Mouse (Mus musculus) cerebellum, adult 8-10 months (tissue): Measurements from ENCODE around the gene Elovl5.

Experiments
- DNase-seq: peaks from one replicate; pipeline ENCODE4 v3.0.0; 2022

Elovl5 gene

DNA sequence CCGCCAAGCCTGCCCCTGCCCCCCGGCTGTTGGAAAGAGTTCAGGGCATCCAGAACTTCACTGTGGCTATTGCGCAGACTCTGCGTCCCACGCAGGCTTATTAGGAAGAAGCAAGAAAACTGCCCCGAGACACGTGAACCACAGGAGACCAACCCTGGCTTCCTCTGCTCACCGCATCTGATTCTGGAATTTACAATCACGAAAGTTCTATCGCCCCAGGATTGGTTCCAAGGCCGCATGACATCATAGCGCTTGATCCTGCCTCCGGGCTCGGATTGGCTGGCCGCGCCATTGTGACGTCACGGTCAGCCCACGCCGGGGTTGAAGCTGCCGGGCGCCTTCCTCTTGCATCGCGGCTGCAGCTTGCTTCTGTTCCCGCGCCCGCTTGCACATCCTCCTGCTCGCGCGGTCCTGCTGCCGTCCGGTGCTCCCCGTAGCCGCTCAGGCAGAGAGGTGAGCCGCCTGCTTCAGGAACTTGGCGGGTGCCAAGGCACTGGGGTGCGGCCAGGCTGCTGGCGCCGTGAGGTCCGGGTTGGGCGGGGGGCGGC, at the start of gene Elovl5:
TSS of gene Elovl5 (plus strand) at position 291 of the 548 bp plus-strand sequence.
- DNase-seq, result peak; percentile 96

DNA sequence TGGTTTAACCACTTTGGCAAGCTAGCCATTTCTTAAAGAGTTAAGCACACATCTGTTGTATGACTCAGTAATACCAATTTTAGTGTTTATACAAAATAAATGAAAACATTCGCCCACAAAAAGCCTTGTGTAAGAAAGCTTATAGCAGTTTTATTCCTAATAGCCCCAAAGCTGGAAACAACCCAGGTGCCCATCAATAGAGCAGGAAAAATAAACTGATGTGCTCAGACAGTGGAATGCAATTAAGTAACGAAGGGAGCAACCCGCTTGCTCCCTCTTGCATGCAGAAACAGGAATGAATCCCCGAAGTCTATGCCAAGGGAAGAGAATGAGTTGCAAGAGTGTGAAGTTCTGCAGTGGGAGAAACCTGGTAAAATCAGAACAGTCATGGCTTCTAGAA, 25.7 kb upstream of the Elovl5 start:
- no peak for DNase-seq

DNA sequence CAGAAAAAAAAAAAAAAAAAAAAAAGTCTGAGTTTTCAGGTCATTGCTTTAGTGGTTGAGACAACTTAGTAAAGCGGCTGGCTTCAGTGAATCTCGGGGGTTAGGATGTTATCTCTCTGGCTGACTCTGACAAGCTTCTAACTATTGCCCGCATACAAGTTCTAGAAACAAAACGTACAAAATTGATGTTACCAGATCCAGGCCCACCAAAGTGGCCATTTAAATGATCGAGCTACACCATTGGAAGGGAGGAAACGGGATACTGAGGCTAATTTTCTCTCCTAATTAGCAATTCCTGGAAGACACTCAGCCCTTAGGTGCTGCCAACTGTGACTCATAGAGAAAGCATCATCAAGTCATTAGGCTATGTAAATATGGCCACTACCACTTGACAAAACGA, 18.6 kb upstream of the Elovl5 start:
- no peak for DNase-seq

DNA sequence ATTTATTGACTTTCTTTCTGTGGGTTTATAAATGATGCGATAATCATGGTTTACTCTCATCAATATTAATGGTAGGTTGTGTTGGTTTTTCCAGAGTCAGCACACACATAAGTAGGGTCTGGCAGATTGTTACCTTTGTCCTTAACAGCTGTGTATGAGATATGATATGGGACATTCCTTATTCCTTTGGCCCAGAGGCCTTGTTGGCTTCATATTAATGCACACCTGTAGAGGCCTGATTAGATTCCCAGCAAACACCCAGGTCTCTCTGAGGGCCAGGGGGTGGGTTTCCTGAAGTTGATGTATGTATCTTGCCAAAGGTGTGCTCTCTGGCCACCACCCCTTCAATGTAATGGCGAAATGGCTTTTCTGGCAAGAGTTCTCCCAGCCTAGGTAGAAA, 13.0 kb upstream of the Elovl5 start:
- DNase-seq, result no peak

DNA sequence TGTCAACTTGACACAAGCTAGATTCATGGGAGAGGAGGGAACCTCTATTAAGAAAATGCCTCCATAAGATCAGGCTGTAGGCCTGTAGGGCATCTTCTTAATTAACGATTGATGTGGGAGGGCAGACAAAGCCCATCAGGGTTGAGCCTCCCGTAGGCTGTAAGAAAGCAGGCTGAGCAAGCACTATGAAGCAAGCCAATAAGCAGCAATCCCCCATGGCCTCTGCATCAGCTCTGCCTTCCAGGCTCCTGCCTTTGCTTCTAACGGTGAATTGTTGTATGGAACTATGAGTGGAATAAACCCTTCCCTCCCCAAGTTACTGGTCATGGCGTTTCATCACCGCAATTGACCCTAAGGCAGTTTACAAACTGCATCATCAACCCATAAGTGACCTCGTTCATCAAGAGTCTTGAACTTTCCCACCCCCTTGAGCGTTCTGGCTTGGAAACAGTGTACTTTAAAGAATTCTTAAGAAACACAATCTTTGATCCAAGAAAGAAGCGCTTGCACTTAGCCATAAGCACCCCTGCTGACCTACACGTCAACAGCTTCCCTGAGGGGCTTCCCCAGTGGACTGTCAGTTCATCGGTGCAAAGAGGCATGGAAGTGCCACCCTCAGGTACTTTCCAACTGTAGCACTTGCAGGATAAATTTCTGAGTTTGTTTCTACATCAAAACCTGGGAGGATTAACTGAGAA, 7.4 kb upstream of the Elovl5 start:
- no peak for DNase-seq

DNA sequence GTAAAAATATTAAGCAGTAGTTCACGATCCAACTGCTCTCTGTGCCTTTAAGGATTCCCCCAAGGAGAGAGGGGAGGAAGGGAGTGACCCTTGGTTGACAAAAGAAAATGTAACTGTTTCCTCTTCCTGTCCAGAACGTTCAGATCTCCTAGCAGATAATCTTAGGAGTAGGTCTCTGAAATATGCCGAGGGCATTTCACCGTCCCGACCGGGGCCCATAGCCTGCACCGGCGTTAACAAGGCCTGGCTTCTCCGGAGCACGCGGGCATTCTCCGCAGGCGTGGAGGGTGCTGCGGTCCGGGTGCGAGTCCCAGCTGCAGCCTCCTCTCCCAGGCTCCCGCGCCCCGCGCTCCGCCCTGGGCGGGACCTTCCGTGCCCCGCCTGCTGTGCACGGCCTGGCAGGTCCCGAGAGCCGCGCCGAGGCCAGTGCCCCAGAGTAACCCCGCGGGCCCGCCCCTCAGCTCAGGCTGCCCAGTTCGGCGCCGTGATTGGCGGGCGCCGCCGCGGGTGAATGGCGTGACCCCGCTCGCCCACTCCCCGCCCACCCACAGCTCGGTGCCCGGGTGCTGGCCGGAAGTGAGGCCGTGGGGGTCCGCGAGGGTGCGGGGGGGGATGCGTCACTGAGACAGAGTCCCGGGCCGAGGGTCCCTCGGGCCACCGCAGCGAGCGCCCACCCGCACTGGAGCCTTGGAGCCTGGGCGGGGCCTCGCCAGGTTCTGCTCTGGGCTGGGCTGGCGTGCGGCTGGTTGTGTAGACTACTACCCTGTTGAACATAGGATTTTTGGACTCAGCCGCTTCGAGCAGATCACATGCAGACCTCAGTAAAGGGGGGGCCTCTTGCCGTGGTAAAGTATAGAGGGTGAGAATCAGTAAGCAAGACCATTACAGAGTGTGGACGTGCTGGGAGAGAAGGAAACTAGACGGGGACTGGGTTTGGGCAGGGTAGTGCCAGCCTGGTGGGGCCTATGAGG, 6.6 kb upstream of the Elovl5 start:
- DNase-seq, result peak; percentile 84

DNA sequence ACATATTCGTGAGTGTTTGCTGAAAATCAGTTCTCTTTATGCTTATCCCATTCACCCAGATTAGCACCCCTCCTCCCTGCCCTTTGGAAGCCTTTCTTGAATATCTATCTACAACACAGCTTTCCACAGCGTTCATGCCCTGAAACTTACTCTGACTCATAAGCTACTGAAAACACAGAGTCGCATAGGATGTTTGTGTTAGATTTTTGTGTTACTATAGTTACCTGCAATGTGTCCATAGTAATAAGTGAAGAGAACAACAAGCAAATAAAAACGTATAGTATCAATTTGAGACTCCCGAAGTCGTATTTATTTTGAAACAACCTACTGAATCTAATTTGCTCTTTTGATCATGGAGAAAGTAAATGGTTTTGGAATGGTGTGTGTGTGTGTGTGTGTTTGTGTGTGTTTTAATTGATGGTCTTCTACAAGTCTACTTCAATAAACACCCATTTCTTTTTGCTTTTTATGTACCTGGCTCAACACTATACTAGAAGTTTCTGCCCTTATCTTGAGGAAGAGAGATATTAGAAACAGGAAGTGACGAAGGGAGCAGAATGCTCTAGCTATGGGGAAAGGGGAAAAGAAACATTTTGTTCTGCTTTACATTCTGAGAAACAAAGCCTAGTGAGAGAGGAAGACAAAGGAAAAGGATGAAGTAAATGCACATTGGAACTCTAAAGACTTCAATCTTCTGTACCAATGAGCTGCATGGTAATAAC, 5.5 kb upstream of the Elovl5 start:
- no peak for DNase-seq

DNA sequence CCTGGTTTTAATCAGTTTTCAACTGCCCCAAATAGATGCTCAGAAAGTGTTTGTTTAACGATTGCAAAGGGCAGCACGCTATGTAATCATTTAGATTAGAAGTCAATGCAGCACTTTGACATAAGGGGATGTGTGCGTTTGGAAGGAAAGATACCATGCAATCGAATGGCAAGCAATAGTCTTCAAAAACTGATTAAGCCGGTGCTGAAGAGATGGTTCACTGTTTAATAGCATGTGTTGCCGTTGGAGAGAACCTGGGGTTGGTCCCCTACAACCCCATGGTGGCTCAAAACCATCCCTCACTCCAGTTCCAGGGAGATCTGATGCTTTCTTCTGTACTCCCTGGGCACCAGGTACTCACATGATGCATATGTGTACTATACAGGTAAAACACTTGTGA, 4.9 kb upstream of the Elovl5 start:
- DNase-seq, result no peak

DNA sequence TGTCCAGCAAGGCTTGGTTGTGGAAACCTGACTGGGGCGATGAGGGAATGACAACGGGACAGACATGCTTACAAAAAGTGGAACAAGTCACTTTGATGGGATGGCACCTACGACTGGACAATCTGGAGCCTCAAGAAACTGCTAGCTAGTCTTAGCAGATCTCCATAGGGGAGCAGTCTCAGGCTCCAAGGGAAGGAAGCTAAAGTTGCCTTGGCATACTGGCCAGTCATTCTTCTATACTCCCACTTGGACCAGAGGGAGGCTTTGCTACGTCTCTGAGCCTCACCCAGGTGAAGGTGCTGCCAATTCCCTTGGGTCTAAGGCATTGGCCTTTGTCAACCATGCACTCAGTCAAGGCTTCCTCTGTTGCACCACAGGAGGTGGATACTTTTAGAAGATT, 2.5 kb upstream of the Elovl5 start:
- DNase-seq, result no peak

DNA sequence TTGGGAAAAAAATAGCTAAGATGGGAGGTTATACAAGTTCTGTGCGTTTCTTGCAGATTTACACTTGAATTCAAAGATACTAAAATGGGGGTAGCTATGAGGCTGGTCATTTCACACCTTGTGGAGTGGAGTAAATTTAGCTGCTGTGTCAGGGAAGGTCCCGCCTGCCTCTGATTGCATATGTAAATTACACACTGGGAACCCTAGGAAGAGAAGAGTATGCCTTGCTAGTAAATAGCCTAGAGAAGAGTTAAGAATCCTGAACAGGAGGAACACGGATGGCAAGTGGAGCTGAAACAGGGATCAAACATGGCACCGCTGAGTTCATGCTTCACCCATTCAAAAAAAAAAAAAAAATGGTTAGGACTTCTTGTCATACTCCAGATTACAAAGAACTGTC, 1.4 kb upstream of the Elovl5 start:
- DNase-seq, result no peak

DNA sequence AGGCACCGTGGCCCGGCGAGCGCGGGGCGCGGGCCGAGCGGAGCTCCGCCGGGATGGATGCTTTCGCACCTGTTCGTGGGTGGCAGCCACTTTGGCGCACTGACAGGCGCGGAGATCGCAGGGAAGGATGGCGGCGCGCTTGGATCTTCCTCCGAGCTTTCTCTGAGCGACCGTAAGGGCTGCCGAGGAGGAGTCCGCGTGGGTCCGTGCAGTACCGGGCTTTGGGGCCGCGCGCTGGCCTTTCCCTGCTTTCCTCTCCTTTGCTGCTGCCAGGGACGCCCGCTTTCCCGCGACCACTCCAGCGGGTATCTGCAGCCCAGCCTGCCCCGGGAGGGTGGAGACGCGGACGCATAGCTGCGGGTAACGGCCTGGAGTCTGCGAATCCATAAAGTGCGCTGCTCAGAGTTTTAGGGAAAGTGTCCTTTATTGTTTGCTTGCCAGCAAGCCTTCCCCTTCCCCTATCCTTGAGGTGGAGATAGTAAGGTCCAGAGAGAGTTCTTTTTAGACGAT, 513 bp downstream of the Elovl5 start:
- no peak for DNase-seq

DNA sequence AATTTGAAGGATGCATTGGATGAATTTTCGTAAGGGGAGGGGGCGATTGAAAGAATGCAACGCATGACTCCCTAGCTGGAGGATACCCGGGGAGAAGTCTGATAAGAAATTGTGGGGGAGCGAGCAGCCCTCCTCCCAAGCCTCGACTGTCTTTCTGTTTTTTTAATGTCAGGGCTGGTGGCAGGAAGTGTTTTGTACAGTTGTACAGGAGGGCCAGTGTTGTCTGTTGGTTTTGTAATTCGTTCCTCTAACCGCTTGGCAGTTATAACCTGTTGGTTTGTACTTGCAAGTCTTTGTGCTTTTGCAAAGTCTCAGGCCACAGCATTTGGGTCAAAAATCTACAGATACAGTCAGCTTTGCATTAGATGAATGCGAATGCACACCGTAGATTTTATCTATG, 1.0 kb downstream of the Elovl5 start:
- DNase-seq, result no peak

DNA sequence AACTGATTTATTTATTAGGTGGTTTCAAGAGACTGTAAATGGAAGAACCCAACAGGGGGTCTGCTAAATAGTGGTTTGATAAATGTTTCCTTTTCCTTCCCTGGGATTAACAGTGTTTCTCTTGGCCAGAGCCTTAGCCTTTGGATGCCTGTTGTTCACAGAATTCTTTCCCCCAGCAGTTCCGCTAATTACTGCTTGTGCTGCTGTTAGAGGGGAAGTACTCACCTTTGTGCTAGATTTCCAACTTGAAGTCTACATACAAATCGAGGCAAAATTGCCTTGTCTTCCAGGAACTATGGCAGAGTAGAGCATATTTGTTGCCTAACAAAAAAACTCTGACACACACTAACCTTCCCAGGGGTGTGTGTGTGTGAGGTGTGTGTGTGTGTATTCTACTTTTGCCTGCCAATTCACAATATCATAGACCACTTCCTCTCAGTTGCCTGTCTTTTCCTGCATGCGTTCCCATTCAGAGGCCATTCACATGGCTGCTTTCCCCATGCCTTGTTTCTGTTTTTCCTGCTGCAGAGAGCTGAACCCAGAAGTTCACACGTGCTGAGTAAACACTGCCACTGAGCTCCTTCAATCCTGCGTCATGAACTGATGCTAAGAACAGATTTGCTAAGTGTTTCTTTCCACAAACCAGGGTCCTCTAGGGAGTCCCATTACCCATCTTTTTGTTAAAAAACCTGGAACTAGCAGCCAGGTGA, 2.0 kb downstream of the Elovl5 start:
- no peak for DNase-seq

DNA sequence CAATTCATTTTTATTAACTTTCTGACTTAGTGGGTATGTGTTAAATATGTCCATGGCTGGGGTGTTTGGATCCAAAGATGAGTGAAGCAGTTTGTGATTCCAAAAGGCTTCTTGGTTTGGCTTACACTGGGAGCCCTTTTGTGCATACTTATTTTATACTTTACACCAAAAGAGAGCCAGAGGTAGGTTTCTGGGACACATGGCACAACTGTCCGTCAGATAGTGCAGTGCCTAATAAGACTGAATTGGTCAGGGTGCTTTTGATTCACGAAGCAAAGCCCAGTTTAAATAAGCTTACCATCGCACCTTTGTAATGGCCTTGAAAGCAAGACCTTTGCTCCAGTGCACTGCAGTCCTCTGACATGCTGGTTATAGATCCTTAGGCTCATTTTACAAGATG, 3.3 kb downstream of the Elovl5 start:
- no peak for DNase-seq

DNA sequence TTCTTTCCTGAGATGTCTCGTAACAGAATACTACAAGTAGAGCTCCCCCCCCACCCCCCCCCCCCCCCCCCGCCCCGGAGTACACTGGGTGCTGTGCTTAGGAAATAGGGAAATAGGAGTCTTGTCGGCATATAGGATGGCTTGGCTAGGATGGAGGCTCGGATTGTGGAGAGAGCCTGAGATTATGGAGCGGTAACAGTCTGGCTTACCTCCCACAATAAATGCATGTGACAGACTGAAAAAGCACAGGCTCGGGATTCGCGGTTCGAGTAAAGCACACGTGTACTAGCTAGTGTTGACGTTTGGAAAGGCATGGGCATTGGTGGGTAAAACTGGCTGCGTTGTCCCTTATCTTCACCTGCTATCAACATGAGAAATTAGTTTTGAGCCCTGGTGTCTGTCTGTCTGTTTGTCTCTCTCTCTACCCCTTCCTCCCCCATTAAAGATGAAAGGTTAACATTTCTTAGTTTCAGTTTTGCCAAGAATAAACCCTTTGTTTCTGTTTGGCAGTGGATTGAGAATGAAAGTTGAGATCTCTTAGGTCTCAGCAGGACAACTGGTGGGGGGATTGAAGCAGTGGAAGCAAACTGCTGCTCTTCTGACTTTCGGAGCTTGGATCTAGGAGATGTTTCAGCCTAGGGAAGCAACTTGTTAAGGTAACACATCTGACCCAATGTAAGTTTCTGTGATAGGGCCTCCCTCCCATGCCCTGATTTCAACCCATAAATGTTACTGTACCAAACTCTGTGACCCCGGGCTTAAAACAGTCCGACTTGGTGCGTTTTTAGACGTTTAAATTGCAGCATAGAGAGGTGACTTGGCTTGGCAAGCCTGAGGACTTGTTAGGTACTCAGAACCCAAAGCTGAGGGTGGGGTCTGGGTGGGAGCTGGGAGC, 4.4 kb downstream of the Elovl5 start:
- DNase-seq, result no peak

DNA sequence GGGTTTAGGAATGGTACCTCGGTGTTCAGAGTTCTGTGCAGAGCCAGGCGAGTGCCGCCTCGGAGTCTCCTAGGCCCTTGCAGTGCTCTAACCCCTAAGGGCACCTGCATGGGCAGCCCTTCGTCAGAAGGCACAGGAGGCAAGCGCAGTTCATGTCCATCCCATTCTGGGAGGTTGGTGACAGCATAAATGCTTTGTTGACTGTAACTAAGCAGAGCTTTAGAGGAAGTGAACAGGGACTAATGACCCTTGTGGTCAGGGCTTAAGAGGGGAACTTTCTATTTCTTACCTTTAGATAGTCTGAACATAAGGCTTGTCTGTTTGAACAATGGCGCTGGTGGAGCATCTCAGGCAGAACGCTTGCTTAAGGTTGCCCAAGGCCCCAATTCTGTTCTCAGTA, 6.6 kb downstream of the Elovl5 start:
- DNase-seq, result no peak

DNA sequence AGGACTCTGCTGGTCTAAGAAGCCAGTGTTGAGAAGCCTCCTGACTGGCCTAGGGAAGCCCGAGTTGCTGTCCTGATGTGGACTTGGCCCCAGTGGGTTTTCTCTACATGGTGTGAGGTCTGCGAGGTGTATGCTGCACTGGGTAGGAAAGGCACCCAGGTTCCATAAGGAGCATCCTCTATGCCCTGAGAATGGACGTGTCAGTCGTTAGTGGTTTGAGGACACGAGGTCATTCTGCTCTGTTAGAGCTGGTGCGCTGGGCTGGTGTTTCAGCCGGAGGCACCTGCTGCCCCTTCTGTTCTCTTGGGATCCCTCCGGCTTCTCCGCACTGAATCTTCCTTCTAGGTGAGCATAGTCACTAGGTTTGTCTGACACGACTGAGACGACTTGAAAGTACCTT, 7.0 kb downstream of the Elovl5 start:
- no peak for DNase-seq

DNA sequence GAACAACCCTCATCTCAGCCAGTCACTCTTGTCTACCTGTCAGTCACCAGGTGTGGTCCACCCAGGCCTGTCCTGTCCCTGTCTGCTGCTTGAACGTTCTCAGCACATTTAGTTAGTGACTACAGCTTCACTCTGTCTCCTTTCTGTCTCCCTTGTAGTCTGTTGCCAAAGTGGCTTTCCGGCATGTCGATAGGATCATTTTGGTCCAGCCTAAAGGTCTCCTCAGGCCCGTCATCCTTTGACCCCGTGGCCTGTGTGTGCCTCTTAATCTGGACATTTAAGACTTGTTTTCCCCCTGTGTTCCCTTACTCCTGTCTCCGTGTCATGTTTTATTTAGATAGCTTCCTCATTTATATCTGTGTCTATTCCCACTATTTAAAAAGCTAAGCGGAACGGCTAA, 9.0 kb downstream of the Elovl5 start:
- DNase-seq, result no peak

DNA sequence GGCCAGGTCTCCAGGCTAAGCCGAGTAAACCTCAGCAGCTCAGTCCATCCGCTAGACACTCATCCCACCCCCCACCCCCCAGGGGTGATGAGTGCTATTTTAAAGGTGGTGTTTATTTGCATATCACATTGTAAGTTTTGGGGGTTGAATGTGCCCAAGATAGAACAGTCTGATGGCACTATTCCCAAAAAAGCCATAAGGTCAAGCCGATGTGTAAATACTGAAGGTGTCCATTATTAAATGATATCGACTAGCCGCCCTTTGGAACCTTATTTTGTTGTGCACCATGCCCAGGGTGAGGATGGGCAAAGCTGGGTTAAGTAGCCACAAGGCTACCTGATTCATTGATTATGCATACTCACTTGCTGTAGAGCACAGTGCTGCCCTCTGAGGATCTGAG, 9.7 kb downstream of the Elovl5 start:
- no peak for DNase-seq

DNA sequence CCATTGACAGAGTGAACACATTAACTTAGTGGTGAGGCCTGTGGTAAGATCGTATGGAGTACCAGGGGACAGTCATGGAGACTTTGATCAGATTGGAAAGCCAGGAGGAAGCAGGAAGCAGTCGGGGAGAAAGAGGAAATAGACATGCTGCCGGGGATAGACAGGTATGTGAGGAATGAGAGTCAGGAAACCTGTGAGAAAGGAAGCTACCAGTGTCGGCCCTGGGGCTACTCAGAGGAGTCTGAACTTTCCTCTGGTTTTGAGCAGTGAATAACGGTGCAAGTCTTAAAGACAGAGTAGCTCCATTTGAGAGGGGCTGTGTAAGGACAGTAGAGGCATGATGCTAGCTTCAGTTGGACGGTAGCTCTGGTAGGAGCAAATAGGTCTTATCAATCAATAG, 10.3 kb downstream of the Elovl5 start:
- no peak for DNase-seq

DNA sequence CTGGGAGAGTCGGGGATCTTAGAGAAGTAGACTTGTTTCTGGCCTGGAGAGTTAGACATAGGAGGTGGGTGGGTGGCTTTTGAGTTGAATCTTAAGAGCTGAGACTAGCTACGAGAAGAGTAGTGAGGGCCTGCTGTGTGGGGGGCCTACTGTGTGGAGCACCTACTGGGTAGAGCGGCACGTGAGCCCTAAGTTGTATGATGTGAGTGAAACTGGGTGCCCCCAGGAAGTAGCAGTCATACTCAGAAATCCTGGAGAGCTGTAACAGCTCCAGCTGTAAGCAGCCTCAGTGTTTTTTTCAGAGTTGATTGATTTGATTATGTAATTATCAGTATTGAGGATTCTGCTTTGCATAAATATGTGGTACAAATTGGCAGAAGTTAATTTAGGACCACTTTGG, 11.6 kb downstream of the Elovl5 start:
- DNase-seq, result no peak
